17 mouse cellular contexts compared by ENCODE assay signal in the genomic region with DNA sequence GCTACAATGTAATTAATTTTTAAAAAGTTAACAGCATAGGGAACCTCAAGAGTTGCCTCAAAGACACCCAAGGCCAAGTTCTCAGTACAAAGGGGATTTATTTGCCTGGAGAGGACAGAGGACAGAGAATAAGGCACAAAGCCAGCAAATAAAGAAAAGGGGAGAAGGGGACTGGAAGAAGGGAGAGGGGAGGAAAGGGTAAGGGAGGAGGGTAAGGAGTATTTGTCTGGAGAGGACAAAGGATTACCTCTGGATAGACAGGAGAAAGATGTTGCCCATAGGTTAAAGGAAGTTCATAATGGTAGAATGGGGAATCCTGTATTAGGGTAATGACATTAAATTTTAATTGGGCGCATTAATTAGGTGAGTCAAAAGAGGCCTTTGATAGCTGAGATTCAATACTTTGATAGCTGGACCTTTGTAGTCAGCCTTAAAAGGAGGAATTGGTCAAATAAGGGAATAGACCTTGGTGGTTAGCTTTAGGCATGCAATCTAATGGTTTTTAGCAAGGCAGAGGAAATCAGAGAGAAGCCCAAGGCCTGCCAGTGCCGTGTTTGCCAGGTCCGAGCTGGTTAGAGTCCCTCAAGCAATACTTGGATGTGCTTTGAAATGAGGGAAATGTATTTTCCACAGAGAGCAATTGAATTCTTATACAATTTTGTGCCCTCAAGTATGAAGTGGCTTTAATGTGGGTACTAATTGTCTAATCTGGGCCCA.
A peak's percentile ranks its signal among the peaks of the same experiment; 100 is the strongest.
DNase-seq lines count a peak whose midpoint lies in the region; ATAC-seq and TF ChIP-seq lines count a peak whose summit lies in the region.
"Had no signal": no experiment of that assay in that cellular context is flagged by ENCODE, and none has a peak within 500 bp of the region (broad histone marks: within the 10 kb centered on the region; RNA-seq: fewer than 3 reads in every experiment).

No protein-coding gene starts in this region.

- no peak overlapping the region for H3K4me2 ChIP-seq in hindbrain, embryonic 12.5 days (replicated peaks)
- H3K4me2 ChIP-seq in hindbrain, embryonic 13.5 days, result no peak overlapping the region
- no peak overlapping the region for H3K4me2 ChIP-seq in forebrain, postnatal 0 days (ENCODE audit: low read depth)
- no peak overlapping the region for H3K4me2 ChIP-seq in neural tube, embryonic 13.5 days
- H3K4me2 ChIP-seq: heart, embryonic 12.5 days; hindbrain, embryonic 15.5 days; kidney, embryonic 15.5 days had no signal

- H3K27ac ChIP-seq in hindbrain, embryonic 12.5 days, result no peak overlapping the region
- H3K27ac ChIP-seq in hindbrain, embryonic 13.5 days, result no peak overlapping the region
- H3K27ac ChIP-seq in forebrain, postnatal 0 days (ENCODE audit: low read depth, low read length), result no peak overlapping the region
- no peak overlapping the region for H3K27ac ChIP-seq in neural tube, embryonic 13.5 days (replicated peaks)
- H3K27ac ChIP-seq: hindbrain, embryonic 15.5 days; kidney, embryonic 15.5 days; limb, embryonic 10.5 days had no signal

- no peaks in the 10 kb centered on the region for H3K4me1 ChIP-seq in hindbrain, embryonic 12.5 days
- 0 out of 2 replicates have a peak, but pooled peaks cover 3% of the 10 kb centered on the region for H3K4me1 ChIP-seq in hindbrain, embryonic 13.5 days (replicated peaks)
- H3K4me1 ChIP-seq in forebrain, postnatal 0 days (ENCODE audit: insufficient read depth), result no peaks in the 10 kb centered on the region
- H3K4me1 ChIP-seq in neural tube, embryonic 13.5 days (replicated peaks), result no peaks in the 10 kb centered on the region; the same call in 1 of the 2 replicates
- H3K4me1 ChIP-seq: heart, embryonic 12.5 days; hindbrain, embryonic 15.5 days; kidney, embryonic 15.5 days; limb, embryonic 10.5 days had no signal

- H3K4me3 ChIP-seq in hindbrain, embryonic 12.5 days, result no peak overlapping the region
- H3K4me3 ChIP-seq in hindbrain, embryonic 13.5 days, result no peak overlapping the region
- H3K4me3 ChIP-seq in forebrain, postnatal 0 days (ENCODE audit: low read depth, low read length), result no peak overlapping the region
- no peak overlapping the region for H3K4me3 ChIP-seq in neural tube, embryonic 13.5 days
- H3K4me3 ChIP-seq: heart, embryonic 12.5 days; hindbrain, embryonic 15.5 days; kidney, embryonic 15.5 days; limb, embryonic 10.5 days had no signal

- H3K36me3 ChIP-seq in hindbrain, embryonic 12.5 days, result no peaks in the 10 kb centered on the region
- H3K36me3 ChIP-seq in hindbrain, embryonic 13.5 days, result no peaks in the 10 kb centered on the region
- no peaks in the 10 kb centered on the region for H3K36me3 ChIP-seq in forebrain, postnatal 0 days (ENCODE audit: insufficient read depth)
- H3K36me3 ChIP-seq in neural tube, embryonic 13.5 days, result no peaks in the 10 kb centered on the region
- H3K36me3 ChIP-seq: heart, embryonic 12.5 days; hindbrain, embryonic 15.5 days; kidney, embryonic 15.5 days; limb, embryonic 10.5 days had no signal

- no peak for TF ChIP-seq CTCF in forebrain, postnatal 0 days (IDR thresholded peaks at IDR 0.05; ENCODE audit: low read depth)

- WGBS in hindbrain, embryonic 12.5 days, result 85% methylated on average over 3 of the region's 3 CpGs
- WGBS in hindbrain, embryonic 13.5 days, result 78% methylated on average over 3 of the region's 3 CpGs
- 30% methylated on average over 3 of the region's 3 CpGs for WGBS in forebrain, postnatal 0 days
- 53% methylated on average over 3 of the region's 3 CpGs for WGBS in neural tube, embryonic 13.5 days

- no peak overlapping the region for H3K9ac ChIP-seq in hindbrain, embryonic 12.5 days
- no peak overlapping the region for H3K9ac ChIP-seq in hindbrain, embryonic 13.5 days
- H3K9ac ChIP-seq in forebrain, postnatal 0 days, result no peak overlapping the region
- H3K9ac ChIP-seq in neural tube, embryonic 13.5 days, result no peak overlapping the region
- H3K9ac ChIP-seq: heart, embryonic 12.5 days; hindbrain, embryonic 15.5 days; kidney, embryonic 15.5 days; liver, postnatal 0 days had no signal

- H3K9me3 ChIP-seq in hindbrain, embryonic 12.5 days (replicated peaks), result no peaks in the 10 kb centered on the region
- no peaks in the 10 kb centered on the region for H3K9me3 ChIP-seq in hindbrain, embryonic 13.5 days
- no peaks in the 10 kb centered on the region for H3K9me3 ChIP-seq in forebrain, postnatal 0 days (ENCODE audit: low read length)
- H3K9me3 ChIP-seq in neural tube, embryonic 13.5 days, result no peaks in the 10 kb centered on the region
- H3K9me3 ChIP-seq: heart, embryonic 12.5 days; hindbrain, embryonic 15.5 days; kidney, embryonic 15.5 days; limb, embryonic 10.5 days had no signal

- ATAC-seq in hindbrain, embryonic 12.5 days (ENCODE audit: low FRiP score), result peak; percentile 29; the same call in 1 of the 2 replicates
- ATAC-seq in hindbrain, embryonic 13.5 days (ENCODE audit: low FRiP score), result no peak
- no peak for ATAC-seq in forebrain, postnatal 0 days
- ATAC-seq in neural tube, embryonic 13.5 days (ENCODE audit: low read depth), result peak; percentile 61
- ATAC-seq: intestine, postnatal 0 days; liver, postnatal 0 days had no signal

- peak; percentile 29 to 67 for DNase-seq in adrenal gland, postnatal 36 days
- DNase-seq in forebrain, postnatal 0 days, result peak; percentile 4
- DNase-seq in spleen, adult 18-20 months, result no peak
- DNase-seq in right cerebral cortex, postnatal 36 days (ENCODE audit: low spot score in 2 of 2), result no peak
- DNase-seq: cerebellum, adult 8-10 months; heart, adult 11 months; heart, postnatal 14 days; liver, postnatal 0 days; lung, postnatal 14 days had no signal

- no peaks in the 10 kb centered on the region for H3K27me3 ChIP-seq in hindbrain, embryonic 12.5 days
- no peaks in the 10 kb centered on the region for H3K27me3 ChIP-seq in hindbrain, embryonic 13.5 days
- H3K27me3 ChIP-seq in forebrain, postnatal 0 days (ENCODE audit: insufficient read depth, low read length), result no peaks in the 10 kb centered on the region
- H3K27me3 ChIP-seq in neural tube, embryonic 13.5 days, result no peaks in the 10 kb centered on the region
- H3K27me3 ChIP-seq: heart, embryonic 12.5 days; hindbrain, embryonic 15.5 days; kidney, embryonic 15.5 days had no signal

Comparison
In these comparisons a context has a peak if more than half of its experiments do, and no peak if none do; other contexts are left out.
1. ATAC-seq: peak in hindbrain, embryonic 12.5 days (single experiment) and neural tube, embryonic 13.5 days (single experiment); none in hindbrain, embryonic 13.5 days (single experiment) and forebrain, postnatal 0 days (single experiment).
2. DNase-seq: peak in adrenal gland, postnatal 36 days (2 of 2) and forebrain, postnatal 0 days (single experiment); none in spleen, adult 18-20 months (0 of 2) and right cerebral cortex, postnatal 36 days (0 of 2).